Mouse (Mus musculus) retina, postnatal 1 day (tissue): ENCODE data around the gene Rgs8.

Source experiments
- DNase-seq: peaks from one replicate; pipeline ENCODE4 v3.0.0-alpha.2; 2012

Rgs8 gene

DNA sequence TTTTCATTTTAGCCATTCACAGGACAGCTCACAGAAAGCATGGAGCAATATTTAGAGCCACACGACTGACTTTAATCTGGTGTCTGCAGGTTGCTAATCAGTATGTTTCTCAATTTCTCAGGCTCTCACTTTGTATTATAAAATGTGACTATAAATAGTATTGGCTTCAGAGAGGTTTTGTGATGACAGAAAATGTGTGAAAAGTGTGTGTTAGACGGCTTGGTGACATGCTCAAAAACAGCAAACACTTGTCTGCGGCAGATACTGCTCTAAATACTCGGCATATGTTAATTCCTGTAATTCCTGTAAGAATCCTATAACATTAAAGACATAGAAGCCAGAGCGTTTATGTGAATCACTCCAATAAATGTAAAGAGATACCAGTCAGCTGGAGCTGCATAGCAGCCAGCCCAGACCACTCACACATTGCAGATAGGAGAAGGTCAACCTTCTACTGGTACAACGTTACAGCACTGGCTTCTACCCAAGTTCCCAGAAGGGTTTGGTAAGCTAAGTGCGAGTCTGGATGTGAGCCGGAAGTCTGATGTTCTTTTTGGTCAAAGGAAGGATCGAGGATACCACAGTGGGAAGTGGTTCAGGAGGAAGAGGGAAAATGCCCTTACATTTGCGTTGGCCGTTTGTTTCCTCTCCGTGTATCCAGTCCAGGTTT is 95.2 kb downstream of the Rgs8 start:
- DNase-seq = no peak

- DNase-seq = peak; percentile 79
Observed at GRCm38 (mm10) chr1:153748549-153748948, 95.7 kb downstream of the Rgs8 start.

GRCm38 (mm10) chr1:153749211-153749801 is 96.5 kb downstream of the Rgs8 start, which contains the start of gene Rnasel:
Rnasel (plus strand) TSS chr1:153749426.
- peak; percentile 95 for DNase-seq
